Comparison of ENCODE assay signal across 23 mouse cellular contexts in genomic region chr4:128123281-128123680, GRCm38 (mm10).
"Had no signal": no experiment of that assay in that cellular context is flagged by ENCODE, and none has a peak within 500 bp of the region (broad histone marks: within the 10 kb centered on the region; RNA-seq: fewer than 3 reads in every experiment).

No protein-coding gene starts in this region.

- H3K4me3 ChIP-seq: heart, adult 2 months; heart, embryonic 13.5 days; heart, embryonic 15.5 days; hindbrain, embryonic 13.5 days; kidney, embryonic 15.5 days; limb, embryonic 13.5 days; limb, embryonic 15.5 days; liver, embryonic 12.5 days had no signal

- H3K36me3 ChIP-seq: heart, embryonic 13.5 days; heart, embryonic 15.5 days; kidney, embryonic 15.5 days; limb, embryonic 13.5 days; limb, embryonic 15.5 days; liver, embryonic 12.5 days had no signal

- ATAC-seq: hindbrain, postnatal 0 days; intestine, embryonic 16.5 days; liver, embryonic 12.5 days had no signal

- H3K4me1 ChIP-seq: heart, embryonic 13.5 days; heart, embryonic 15.5 days; kidney, embryonic 15.5 days; limb, embryonic 13.5 days; limb, embryonic 15.5 days; liver, embryonic 12.5 days had no signal

- H3K27me3 ChIP-seq: heart, embryonic 15.5 days; hindbrain, embryonic 13.5 days; kidney, embryonic 15.5 days; limb, embryonic 13.5 days; limb, embryonic 15.5 days; liver, embryonic 12.5 days had no signal

- DNase-seq: gastrocnemius, postnatal 14 days; gastrocnemius, postnatal 36 days; heart, adult 11 months; heart, adult 2 months; heart, postnatal 14 days; heart, postnatal 36 days; kidney, adult 11 months; kidney, adult 2 months; kidney, adult 9 months; kidney, postnatal 14 days; kidney, postnatal 36 days; layer of hippocampus, adult 9-11 months; layer of hippocampus, postnatal 36 days; left cerebral cortex, postnatal 4 days had no signal

- H3K9me3 ChIP-seq: heart, embryonic 15.5 days; hindbrain, embryonic 13.5 days; kidney, embryonic 15.5 days; limb, embryonic 15.5 days had no signal
